Mouse (Mus musculus) G1E (cell line): ENCODE data around the gene Tsc1. TPM values are rescaled to one million over a fixed set of nuclear protein-coding genes. Genes with fewer than 3 reads are reported as not detected.

Experiments
- ATAC-seq: 2 replicates; pipeline ENCODE4 v1.8.0; 2016; ENCODE audit warnings: mild to moderate bottlenecking; ENCODE audit not compliant: insufficient number of reproducible peaks, poor library complexity, low FRiP score, severe bottlenecking; ENCODE audit errors: extremely low read depth
- DNase-seq: peaks from one replicate; pipeline ENCODE4 v3.0.0; 2012; ENCODE audit warnings: low spot score
- H3K27me3 ChIP-seq: 2 replicates; pipeline ENCODE4 v1.6.1; 2012; ENCODE audit warnings: mild to moderate bottlenecking, low read length, inconsistent platforms; ENCODE audit not compliant: insufficient read depth
- H3K36me3 ChIP-seq: replicated peaks from 2 replicates; pipeline ENCODE3; 2012; ENCODE audit warnings: mild to moderate bottlenecking, inconsistent platforms
- H3K4me1 ChIP-seq: 2 replicates; pipeline ENCODE4 v1.6.1; 2012; ENCODE audit warnings: low read depth, low read length, inconsistent platforms, mixed read lengths; ENCODE audit not compliant: insufficient read depth
- H3K4me3 ChIP-seq: 2 replicates; pipeline ENCODE4 v1.5.1; 2012; ENCODE audit warnings: low read depth, mild to moderate bottlenecking, inconsistent platforms, low read length, moderate library complexity, mixed read lengths
- H3K9me3 ChIP-seq: replicated peaks from 2 replicates; pipeline ENCODE4 v1.6.1; 2012; ENCODE audit warnings: inconsistent platforms
- CTCF ChIP-seq: IDR thresholded peaks from 2 replicates; pipeline ENCODE4 v1.5.1; 2012; ENCODE audit warnings: low read depth, low read length, inconsistent platforms, mixed read lengths
- GATA1 ChIP-seq: IDR thresholded peaks from 2 replicates; pipeline ENCODE4 v1.6.1; 2012; ENCODE audit warnings: borderline replicate concordance, low read length, inconsistent platforms, mixed read lengths
- GATA2 ChIP-seq: IDR thresholded peaks from 2 replicates; pipeline ENCODE4 v1.6.1; 2012; ENCODE audit warnings: low read depth, low read length, inconsistent platforms, borderline replicate concordance
- POLR2AphosphoS5 ChIP-seq: IDR thresholded peaks from 2 replicates; pipeline ENCODE4 v1.6.1; 2012; ENCODE audit warnings: low read depth, low read length, inconsistent platforms; ENCODE audit not compliant: insufficient replicate concordance
- TAL1 ChIP-seq: conservative IDR thresholded peaks from 2 replicates; pipeline ENCODE4 v1.6.1; 2012; ENCODE audit warnings: low read depth, low read length, inconsistent platforms, mixed read lengths
- polyA plus RNA-seq: library from polyadenylated mRNA; stranded (reverse); fragments of >175 nt; gene quantifications from 2 replicates; pipeline ENCODE4 v1.2.3, GENCODE M21; 2012
- total RNA-seq, 2 experiments: library from RNA; stranded (forward) in 1 of 2; stranded (reverse) in 1 of 2; fragments of 200-1000 nt in 1 of 2; fragments of >200 nt in 1 of 2; fragmentation: Nextera tagmentation in 1 of 2; gene quantifications; 2 replicates each; pipeline ENCODE4 v1.2.3; 2014 to 2017

Gene Tsc1
- 35.7 and 39.0 TPM in 2 replicates for total RNA-seq (2014; fragmentation: Nextera tagmentation)
- total RNA-seq (2017) = 22.1 and 26.6 TPM in 2 replicates
- 3.5 and 5.8 TPM in 2 replicates for polyA plus RNA-seq

- DNase-seq (peak; percentile 94), ATAC-seq (peak; percentile 76)
- H3K4me1 ChIP-seq = peaks cover 47% of the 10 kb centered on the region
- no peaks in the 10 kb centered on the region; the same call in 1 of the 2 replicates for H3K27me3 ChIP-seq
- TF ChIP-seq TAL1 = no peak
- TF ChIP-seq POLR2AphosphoS5 = no peak
- no peak for TF ChIP-seq GATA2
- no peak for TF ChIP-seq CTCF
- no peak for TF ChIP-seq GATA1
- peaks cover 4% of the 10 kb centered on the region for H3K36me3 ChIP-seq
- peak within 1 kb of the TSS; percentile 90 for H3K4me3 ChIP-seq
- H3K9me3 ChIP-seq = no peaks in the 10 kb centered on the region
Measured at GRCm38 (mm10) chr2:28640461-28641424, at the start of gene Tsc1. Tsc1 (plus strand) TSS chr2:28641228.

DNA sequence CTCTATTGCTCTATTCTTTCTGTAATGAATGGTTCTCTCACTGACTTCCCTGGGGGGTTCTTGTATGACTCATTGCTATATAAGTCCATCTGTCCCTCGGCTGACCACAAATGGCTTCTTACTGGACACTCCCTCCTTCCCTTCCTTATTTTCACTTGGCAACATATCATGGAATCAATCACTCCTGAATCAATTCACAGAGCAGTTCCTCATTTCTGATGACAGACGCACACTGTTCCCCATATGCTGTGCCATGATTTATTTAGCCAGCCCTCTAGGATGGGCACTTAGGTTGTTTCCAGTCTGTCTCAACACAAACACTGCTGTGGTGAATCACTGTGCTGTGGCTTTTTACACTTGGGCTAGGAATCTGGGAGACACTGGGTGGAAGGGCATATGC lies 49.5 kb upstream of the Tsc1 start:
- Histone ChIP-seq H3K9me3 (no peaks in the 10 kb centered on the region), H3K4me1 (peaks cover 81% of the 10 kb centered on the region), H3K27me3 (no peaks in the 10 kb centered on the region), H3K4me3 (no peak overlapping the region), H3K36me3 (no peaks in the 10 kb centered on the region)
- ATAC-seq (no peak), DNase-seq (no peak)
- TF ChIP-seq TAL1 (no peak), GATA1 (no peak), CTCF (no peak), GATA2 (no peak), POLR2AphosphoS5 (no peak)

GRCm38 (mm10) chr2:28592809-28593208 lies 48.2 kb upstream of the Tsc1 start:
- no peaks in the 10 kb centered on the region for H3K9me3 ChIP-seq

GRCm38 (mm10) chr2:28596021-28596420 lies 45.0 kb upstream of the Tsc1 start:
- Histone ChIP-seq H3K4me1 (peaks cover 94% of the 10 kb centered on the region), H3K27me3 (no peaks in the 10 kb centered on the region), H3K36me3 (peaks cover 4% of the 10 kb centered on the region), H3K4me3 (no peak overlapping the region; the same call in 1 of the 2 replicates), H3K9me3 (no peaks in the 10 kb centered on the region)
- no peak for TF ChIP-seq POLR2AphosphoS5
- peak; percentile 93 for TF ChIP-seq TAL1
- ATAC-seq (peak; percentile 16; the same call in 1 of the 2 replicates), DNase-seq (peak; percentile 92)

More at GRCm38 (mm10) chr2:28592809-28593208, 48.2 kb upstream of the Tsc1 start:
- Histone ChIP-seq H3K4me1 (peaks cover 85% of the 10 kb centered on the region), H3K36me3 (no peaks in the 10 kb centered on the region), H3K27me3 (no peaks in the 10 kb centered on the region), H3K4me3 (peak overlapping the region; percentile 11; the same call in 1 of the 2 replicates)
- peak; percentile 71 for DNase-seq
- no peak for ATAC-seq
- TF ChIP-seq POLR2AphosphoS5 (no peak), GATA1 (no peak), CTCF (peak; percentile 94), GATA2 (no peak), TAL1 (no peak)

- TF ChIP-seq POLR2AphosphoS5 (no peak), TAL1 (no peak), CTCF (peak; percentile 86)
- H3K4me1 ChIP-seq = peaks cover 96% of the 10 kb centered on the region
- peaks cover 4% of the 10 kb centered on the region for H3K36me3 ChIP-seq
- DNase-seq = no peak
- H3K4me3 ChIP-seq = peak overlapping the region; percentile 60; the same call in 1 of the 2 replicates
- no peaks in the 10 kb centered on the region for H3K9me3 ChIP-seq
- no peak for ATAC-seq
- no peaks in the 10 kb centered on the region for H3K27me3 ChIP-seq
Measured at GRCm38 (mm10) chr2:28596998-28597397, 44.0 kb upstream of the Tsc1 start.

DNA sequence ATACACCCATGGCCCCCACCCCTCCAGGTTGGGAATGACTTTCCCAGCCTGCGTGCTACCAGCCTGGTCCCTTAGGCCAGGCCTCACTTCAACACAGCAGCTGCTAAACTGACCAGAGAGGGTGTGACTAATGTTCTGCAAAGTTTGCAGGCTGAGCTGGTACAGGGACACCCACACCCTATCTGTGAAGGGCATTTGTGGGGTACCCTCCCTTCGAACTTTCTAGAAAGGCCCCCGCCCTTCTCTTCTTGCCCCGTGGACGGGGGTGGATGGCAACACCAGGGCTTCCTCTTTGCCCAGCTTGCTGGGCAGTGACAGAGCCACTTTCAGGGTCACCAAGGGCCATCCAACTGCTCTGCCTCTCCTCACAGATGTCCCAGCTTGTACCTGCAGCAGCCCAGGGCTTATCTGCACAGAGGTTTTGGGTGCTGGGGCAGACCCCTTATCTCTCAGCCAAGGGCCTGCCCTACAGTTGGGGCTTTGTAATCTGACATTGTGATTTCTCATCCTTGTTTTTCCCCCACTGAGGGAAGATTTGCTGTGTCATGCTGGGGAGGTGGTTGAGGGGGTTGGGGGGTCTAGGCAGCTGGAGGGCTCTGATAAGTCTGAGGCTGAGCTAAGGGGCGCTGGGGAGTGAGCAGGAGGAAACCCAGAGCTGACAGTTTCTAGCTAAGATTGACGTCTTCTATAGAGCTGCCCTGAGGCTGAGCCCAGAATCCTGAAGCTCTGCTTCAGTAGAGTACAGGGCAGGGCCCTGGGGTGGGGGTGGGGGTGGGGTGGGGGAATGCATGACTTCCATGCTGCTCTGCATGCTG lies 43.1 kb upstream of the Tsc1 start:
- H3K36me3 ChIP-seq = peaks cover 4% of the 10 kb centered on the region
- H3K4me1 ChIP-seq = peaks cover 93% of the 10 kb centered on the region
- DNase-seq = peak; percentile 92

More for the DNA sequence above, 43.1 kb upstream of the Tsc1 start:
- H3K27me3 ChIP-seq = no peaks in the 10 kb centered on the region
- peak overlapping the region; percentile 60; the same call in 1 of the 2 replicates for H3K4me3 ChIP-seq
- TF ChIP-seq TAL1 (peak; percentile 98), GATA1 (no peak), GATA2 (0 out of 2 replicates have a peak, but pooled peaks have one; percentile 50), POLR2AphosphoS5 (no peak), CTCF (no peak)
- no peaks in the 10 kb centered on the region for H3K9me3 ChIP-seq
- peak; percentile 73 for ATAC-seq
